ENCODE assay signal across 10 mouse cellular contexts in the genomic region with DNA sequence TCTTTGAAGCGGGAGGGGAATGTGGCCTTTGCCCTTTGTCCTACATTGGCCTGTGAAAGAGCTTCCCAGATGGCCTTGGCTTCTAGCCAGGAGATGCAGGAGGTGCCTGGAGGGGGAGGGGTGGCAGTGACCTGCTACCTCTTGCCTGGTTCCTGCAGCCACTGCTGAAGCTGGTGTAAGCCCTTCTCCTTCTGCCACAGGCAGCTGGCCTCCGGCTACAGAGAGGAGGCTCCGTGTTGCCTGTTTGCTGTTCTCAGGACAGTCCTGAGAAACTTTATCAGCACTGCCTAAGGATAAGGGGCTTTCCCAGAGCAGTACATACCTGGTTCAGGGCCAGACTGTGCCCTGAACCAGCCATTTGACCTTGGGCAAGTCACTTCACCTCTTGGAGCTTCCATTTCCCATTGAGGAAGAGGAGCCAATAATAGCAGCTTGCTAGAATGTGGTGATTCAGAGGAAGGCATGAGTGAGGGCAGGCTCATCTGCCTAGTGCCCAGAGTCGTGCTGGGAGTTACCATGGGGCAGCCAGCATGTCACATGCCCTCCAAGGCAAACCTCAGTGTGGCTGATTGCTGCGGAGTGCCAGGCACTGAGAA. TPM values are rescaled to one million over a fixed set of nuclear protein-coding genes. Genes with fewer than 3 reads are reported as not detected.
DNase-seq lines count a peak whose midpoint lies in the region; ATAC-seq lines count a peak whose summit lies in the region.
"Had no signal": no experiment of that assay in that cellular context is flagged by ENCODE, and none has a peak within 500 bp of the region (broad histone marks: within the 10 kb centered on the region; RNA-seq: fewer than 3 reads in every experiment).

No protein-coding gene starts in this region.

- no peak overlapping the region for H3K4me2 ChIP-seq in midbrain, embryonic 11.5 days
- no peak overlapping the region for H3K4me2 ChIP-seq in midbrain, embryonic 15.5 days
- H3K4me2 ChIP-seq: limb, embryonic 15.5 days had no signal

- no peaks in the 10 kb centered on the region for H3K27me3 ChIP-seq in midbrain, embryonic 11.5 days (ENCODE audit: control insufficient read depth, insufficient read depth, low read length)
- no peaks in the 10 kb centered on the region for H3K27me3 ChIP-seq in midbrain, embryonic 15.5 days (replicated peaks)
- H3K27me3 ChIP-seq: limb, embryonic 15.5 days; Patski had no signal

- H3K9ac ChIP-seq in midbrain, embryonic 11.5 days (ENCODE audit: low read length), result no peak overlapping the region
- H3K9ac ChIP-seq in midbrain, embryonic 15.5 days, result no peak overlapping the region
- H3K9ac ChIP-seq: limb, embryonic 15.5 days had no signal

- 55% methylated on average over 5 of the region's 5 CpGs for WGBS in midbrain, embryonic 11.5 days
- 50% methylated on average over 5 of the region's 5 CpGs for WGBS in midbrain, embryonic 15.5 days

- no peaks in the 10 kb centered on the region for H3K9me3 ChIP-seq in midbrain, embryonic 11.5 days (ENCODE audit: control insufficient read depth, low read length)
- no peaks in the 10 kb centered on the region for H3K9me3 ChIP-seq in midbrain, embryonic 15.5 days
- H3K9me3 ChIP-seq: limb, embryonic 15.5 days had no signal

- peak; percentile 44; the same call in 1 of the 2 replicates for ATAC-seq in midbrain, embryonic 11.5 days (ENCODE audit: low FRiP score)
- no peak for ATAC-seq in midbrain, embryonic 15.5 days (replicated peaks)
- 0 out of 2 replicates have a peak, but pooled peaks have one; percentile 4 for ATAC-seq in monocyte, adult 5-6 weeks (replicated peaks; ENCODE audit: insufficient number of reproducible peaks, low FRiP score, low TSS enrichment, poor library complexity, severe bottlenecking)
- ATAC-seq: Patski had no signal

- H3K27ac ChIP-seq in midbrain, embryonic 11.5 days (ENCODE audit: low read depth, low read length), result no peak overlapping the region
- H3K27ac ChIP-seq in midbrain, embryonic 15.5 days, result no peak overlapping the region
- H3K27ac ChIP-seq: limb, embryonic 15.5 days had no signal

- H3K4me1 ChIP-seq in midbrain, embryonic 11.5 days (ENCODE audit: control insufficient read depth, insufficient read depth, low read length), result peaks cover 7% of the 10 kb centered on the region
- H3K4me1 ChIP-seq in midbrain, embryonic 15.5 days, result no peaks in the 10 kb centered on the region

- no peaks in the 10 kb centered on the region for H3K36me3 ChIP-seq in midbrain, embryonic 11.5 days (ENCODE audit: control insufficient read depth, insufficient read depth, low read length)
- no peaks in the 10 kb centered on the region for H3K36me3 ChIP-seq in midbrain, embryonic 15.5 days (replicated peaks)

- no peak for DNase-seq in midbrain, embryonic 11.5 days (ENCODE audit: low spot score, missing footprints)
- DNase-seq in cerebellum, adult 9-10 months, result peak; percentile 66
- peak; percentile 83 to 85 for DNase-seq in heart, adult 9 months (ENCODE audit: low spot score in 2 of 2)
- peak; percentile 93 for DNase-seq in kidney, postnatal 10 days
- no peak for DNase-seq in right cerebral cortex, postnatal 36 days (ENCODE audit: low spot score in 2 of 2)
- DNase-seq in thymus, adult 18-20 months, result no peak

- no peak overlapping the region for H3K4me3 ChIP-seq in midbrain, embryonic 11.5 days (ENCODE audit: low read depth, low read length)
- no peak overlapping the region for H3K4me3 ChIP-seq in midbrain, embryonic 15.5 days
- H3K4me3 ChIP-seq: limb, embryonic 15.5 days had no signal

RNA-seq across cellular contexts. Expression of gene Tgm2, which starts 15.7 kb away (rescaled TPM):
- polyA plus RNA-seq in midbrain, embryonic 11.5 days (2014; fragmentation: Nextera tagmentation; extraction: Ambion mirVana), result 5.8 and 6.5 TPM in 2 replicates
- 10.1 and 12.4 TPM in 2 replicates for polyA plus RNA-seq in midbrain, embryonic 15.5 days (2015; fragmentation: Nextera tagmentation; extraction: Ambion mirVana)
- total RNA-seq in monocyte, adult 5-6 weeks (2017), result 131 to 275 TPM (median 210 TPM) in 3 replicates

Comparison
In these comparisons a context has a peak if more than half of its experiments do, and no peak if none do; other contexts are left out.
1. DNase-seq: peak in cerebellum, adult 9-10 months (single experiment), heart, adult 9 months (2 of 2) and kidney, postnatal 10 days (single experiment); none in midbrain, embryonic 11.5 days (single experiment), right cerebral cortex, postnatal 36 days (0 of 2) and thymus, adult 18-20 months (0 of 2).